Mouse (Mus musculus): Measurements from ENCODE around the gene Kcnab1.

DNA sequence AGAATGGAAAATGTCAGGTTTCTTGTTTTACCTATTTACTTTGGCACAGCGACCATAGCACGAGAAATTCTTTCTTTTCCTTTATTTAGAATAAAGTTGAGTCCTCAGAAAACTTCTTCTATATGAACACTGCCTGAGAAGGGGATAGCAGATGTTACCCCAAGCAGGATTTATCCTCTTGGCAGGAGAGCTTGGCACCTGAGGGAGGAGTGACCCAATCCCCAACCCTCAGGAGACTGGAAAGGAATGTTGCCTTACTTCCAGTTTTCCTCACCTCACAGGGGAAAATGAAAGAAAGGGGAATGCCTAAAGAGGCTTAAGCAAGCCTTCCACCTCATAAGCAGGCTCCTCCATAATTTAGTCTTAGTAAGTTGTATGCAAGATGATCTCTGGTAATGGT, 105.5 kb downstream of the Kcnab1 start:
- TF ChIP-seq CTCF (IDR thresholded peaks at IDR 0.05; ENCODE audit: low read depth): no peak
- no peak for TF ChIP-seq EP300 (IDR thresholded peaks at IDR 0.05; ENCODE audit: low read depth)
